Mouse (Mus musculus): Measurements from ENCODE around the gene Pdx1.

DNA sequence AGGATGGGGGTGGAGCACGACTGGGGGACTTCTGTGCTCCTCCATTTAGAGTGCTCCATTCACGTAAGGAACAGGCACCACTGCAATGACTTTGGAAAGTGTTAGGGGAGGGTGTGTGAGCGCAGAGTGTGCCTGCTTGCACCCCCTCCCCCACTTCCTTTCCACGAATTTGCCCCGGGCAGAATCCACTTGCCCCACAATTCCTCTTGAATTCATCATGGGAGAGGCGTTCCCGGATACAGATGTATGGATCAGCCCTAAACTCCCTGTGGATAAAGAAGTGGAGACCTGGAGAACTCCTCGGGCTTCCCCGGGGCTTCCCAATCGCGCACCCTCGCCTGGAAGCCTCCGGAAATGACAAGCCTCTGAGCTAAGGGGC, 7.8 kb downstream of the Pdx1 start:
- TF ChIP-seq CTCF (IDR thresholded peaks at IDR 0.05; ENCODE audit: extremely low read depth, insufficient read depth, insufficient read length, insufficient replicate concordance), result no peak
- no peak for TF ChIP-seq POLR2A (IDR thresholded peaks at IDR 0.05; ENCODE audit: low read depth, low read length)
